Mouse (Mus musculus) cortical plate, adult 2 months (tissue): ENCODE results near the gene Catsperg1. TPM values are rescaled to one million over a fixed set of nuclear protein-coding genes. Genes with fewer than 3 reads are reported as not detected.
"Not testable (repeated sequence)": the region's sequence is repeated elsewhere in the genome, so short reads cannot be mapped to it uniquely, and the experiment has no call there.

Source experiments
- H3K27ac ChIP-seq: fragments of 200-500 bp; 2 replicates; pipeline ENCODE4 v1.5.1; 2012; ENCODE audit warnings: low read length, control low read depth, inconsistent platforms; ENCODE audit not compliant: insufficient read depth
- H3K4me1 ChIP-seq: fragments of 200-500 bp; 2 replicates; pipeline ENCODE4 v1.6.1; 2011; ENCODE audit warnings: low read length; ENCODE audit not compliant: control insufficient read depth, insufficient read depth
- H3K4me3 ChIP-seq: fragments of 200-500 bp; 2 replicates; pipeline ENCODE4 v1.5.1; 2011; ENCODE audit warnings: mild to moderate bottlenecking, low read length, control low read depth; ENCODE audit not compliant: insufficient read depth
- CTCF ChIP-seq: fragments of 200-500 bp; IDR thresholded peaks from 2 replicates; pipeline ENCODE4 v1.5.1; 2011; ENCODE audit warnings: mild to moderate bottlenecking, control low read depth, low read length; ENCODE audit not compliant: insufficient read depth; ENCODE audit errors: extremely low read depth
- POLR2A ChIP-seq: fragments of 200-500 bp; IDR thresholded peaks from 2 replicates; pipeline ENCODE4 v1.6.1; 2011; ENCODE audit warnings: mild to moderate bottlenecking, low read length, control low read depth; ENCODE audit not compliant: insufficient read depth; ENCODE audit errors: extremely low read depth
- polyA plus RNA-seq: library from polyadenylated mRNA; depleted of rRNA; stranded (reverse); fragments of >200 nt; gene quantifications from 2 replicates; pipeline ENCODE4 v1.2.3, GENCODE M21; 2012; rRNA removed

Gene Catsperg1
- polyA plus RNA-seq, 1 experiment = 2.3 TPM

GRCm38 (mm10) chr7:29141416-29141815 lies 72.4 kb downstream of the Catsperg1 start:
- Histone ChIP-seq H3K27ac (no peak overlapping the region), H3K4me3 (no peak overlapping the region), H3K4me1 (no peaks in the 10 kb centered on the region)
- TF ChIP-seq CTCF (no peak), POLR2A (no peak)

DNA sequence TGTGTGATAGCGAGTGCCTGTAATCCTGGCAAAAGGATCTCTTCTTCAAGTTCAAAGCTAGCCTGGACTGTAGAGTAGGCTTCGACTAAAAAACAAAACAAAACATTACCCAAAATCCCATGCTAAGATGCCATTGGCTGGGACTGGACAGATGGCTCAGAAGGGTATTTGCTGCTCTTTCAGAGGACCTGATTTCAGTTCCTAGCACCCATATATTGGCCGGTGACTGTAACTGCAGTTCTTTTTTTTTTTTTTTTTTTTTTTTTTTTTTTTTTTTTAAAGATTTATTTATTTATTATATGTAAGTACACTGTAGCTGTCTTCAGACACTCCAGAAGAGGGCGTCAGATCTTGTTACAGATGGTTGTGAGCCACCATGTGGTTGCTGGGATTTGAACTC lies 74.6 kb downstream of the Catsperg1 start:
- not testable (repeated sequence) for H3K27ac ChIP-seq, H3K4me3 ChIP-seq, H3K4me1 ChIP-seq

DNA sequence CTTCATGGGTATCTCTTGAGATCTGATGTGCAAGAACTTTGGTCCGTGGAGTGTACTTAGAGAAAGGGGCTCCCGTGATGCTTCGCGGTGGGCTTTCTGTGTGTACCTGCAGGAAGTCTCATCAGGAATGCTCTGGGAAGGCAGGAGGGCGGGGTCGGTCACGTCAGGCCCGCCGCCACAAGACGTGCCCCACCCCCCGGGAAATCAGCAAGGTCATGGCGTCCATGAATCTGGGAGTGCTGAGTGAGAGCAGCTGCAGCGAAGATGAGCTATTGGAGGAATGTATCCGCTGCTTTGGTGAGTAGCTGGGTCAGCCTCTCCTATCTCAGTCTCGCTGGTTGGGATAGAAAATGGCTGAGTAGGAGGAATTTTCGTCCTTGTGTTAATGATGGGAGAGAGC lies 76.4 kb downstream of the Catsperg1 start:
- Histone ChIP-seq H3K27ac (no peak overlapping the region), H3K4me3 (no peak overlapping the region), H3K4me1 (no peaks in the 10 kb centered on the region)
- TF ChIP-seq CTCF = no peak

DNA sequence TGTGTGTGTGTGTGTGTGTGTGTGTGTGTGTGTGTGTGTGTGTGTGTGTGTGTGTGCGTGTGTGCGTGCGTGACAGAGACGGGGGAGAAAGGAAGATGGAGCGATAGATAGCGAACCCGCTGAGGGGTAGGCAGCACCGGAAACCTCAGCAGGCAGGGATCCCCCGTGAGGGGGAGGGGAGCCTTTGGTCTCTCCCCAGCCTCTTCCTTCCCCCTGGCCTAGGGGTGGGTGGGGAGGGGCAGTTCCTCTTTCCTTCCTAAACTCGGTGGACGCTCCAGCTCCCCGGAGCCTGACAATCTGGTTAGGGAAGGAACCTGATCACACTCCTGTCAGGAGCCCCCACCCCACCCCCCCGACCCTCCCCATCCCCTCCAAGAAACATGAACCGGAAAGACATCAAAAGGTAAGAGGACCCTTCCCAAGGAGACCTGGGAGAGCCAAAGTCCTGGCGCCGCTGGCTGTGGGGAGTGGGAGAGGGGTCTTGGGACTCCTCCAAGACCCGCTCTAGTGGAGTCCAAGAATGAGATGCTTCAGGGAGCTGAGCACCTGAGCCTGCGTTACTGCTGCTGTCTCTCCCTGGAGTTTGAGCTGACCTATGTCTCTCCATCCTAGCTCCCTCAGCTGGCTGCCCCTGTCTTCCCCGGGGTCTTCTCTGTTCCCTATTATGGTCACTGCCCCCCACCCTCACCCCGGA lies 79.0 kb downstream of the Catsperg1 start, which contains the start of gene Rasgrp4:
Gene Rasgrp4, plus strand, starts transcription at position 159 of the 694 bp plus-strand sequence.
- TF ChIP-seq POLR2A (no peak), CTCF (no peak)
- H3K4me3 ChIP-seq = no peak within 1 kb of the TSS
- no peak within 1 kb of the TSS for H3K27ac ChIP-seq
- no peaks in the 10 kb centered on the region for H3K4me1 ChIP-seq

DNA sequence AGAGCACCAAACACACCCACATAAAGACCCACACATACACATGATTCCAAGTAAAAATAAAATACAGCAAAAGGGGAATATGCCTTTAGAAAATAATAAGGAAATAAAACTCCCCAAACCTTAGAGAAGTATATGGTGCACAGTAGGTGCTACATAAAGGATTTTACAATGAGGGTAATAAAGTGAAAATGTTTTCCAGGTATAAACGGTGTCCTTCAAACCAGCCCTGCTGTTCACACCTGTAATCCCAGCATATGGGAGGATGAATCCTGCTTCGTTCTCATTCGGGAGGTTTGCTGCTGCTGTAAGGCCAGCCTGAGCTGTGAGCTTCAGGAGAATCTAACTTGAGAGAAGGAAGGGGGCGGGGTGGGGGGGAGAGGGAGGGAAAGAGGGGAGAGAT lies 79.6 kb downstream of the Catsperg1 start:
- TF ChIP-seq CTCF = no peak
- no peak for TF ChIP-seq POLR2A
- Histone ChIP-seq H3K4me3 (no peak overlapping the region), H3K27ac (no peak overlapping the region), H3K4me1 (no peaks in the 10 kb centered on the region)

Other genes starting within 250 kb of the Catsperg1 start
- gene Eif3k, start 232.2 kb downstream of the Catsperg1 start, polyA plus RNA-seq = 307 and 320 TPM in 2 replicates
- 2.2 and 2.8 TPM in 2 replicates for gene Map4k1, start 232.0 kb downstream of the Catsperg1 start, polyA plus RNA-seq
- gene Ryr1, start 88.9 kb downstream of the Catsperg1 start, polyA plus RNA-seq = 7.2 and 7.7 TPM in 2 replicates
- gene Rasgrp4, start 79.2 kb downstream of the Catsperg1 start, polyA plus RNA-seq = 1.5 and 1.6 TPM in 2 replicates
- 62.3 and 66.1 TPM in 2 replicates for gene Fam98c, start 57.8 kb downstream of the Catsperg1 start, polyA plus RNA-seq
- 0.52 and 0.72 TPM in 2 replicates for gene Ggn, start 43.8 kb downstream of the Catsperg1 start, polyA plus RNA-seq
- 39.6 and 40.7 TPM in 2 replicates for gene Spred3, start 43.6 kb downstream of the Catsperg1 start, polyA plus RNA-seq
- 195 and 198 TPM in 2 replicates for gene Psmd8, start 33.3 kb downstream of the Catsperg1 start, polyA plus RNA-seq
- 3.1 and 3.8 TPM in 2 replicates for gene Kcnk6, start 18.5 kb upstream of the Catsperg1 start, polyA plus RNA-seq
- 69.1 and 71.7 TPM in 2 replicates for gene Yif1b, start 24.3 kb upstream of the Catsperg1 start, polyA plus RNA-seq
- gene 2200002D01Rik, start 34.4 kb upstream of the Catsperg1 start, polyA plus RNA-seq = 0.10 and 0.47 TPM in 2 replicates
- 25.9 and 27.4 TPM in 2 replicates for gene Spint2, start 67.9 kb upstream of the Catsperg1 start, polyA plus RNA-seq
- gene Ppp1r14a, start 75.3 kb upstream of the Catsperg1 start, polyA plus RNA-seq = 40.8 and 44.7 TPM in 2 replicates
- 59.6 and 65.1 TPM in 2 replicates for gene Dpf1, start 89.9 kb upstream of the Catsperg1 start, polyA plus RNA-seq